Mouse (Mus musculus): ENCODE results near the gene Prr3.
"Not testable (repeated sequence)": the region's sequence is repeated elsewhere in the genome, so short reads cannot be mapped to it uniquely, and the experiment has no call there.

Gene Prr3

DNA sequence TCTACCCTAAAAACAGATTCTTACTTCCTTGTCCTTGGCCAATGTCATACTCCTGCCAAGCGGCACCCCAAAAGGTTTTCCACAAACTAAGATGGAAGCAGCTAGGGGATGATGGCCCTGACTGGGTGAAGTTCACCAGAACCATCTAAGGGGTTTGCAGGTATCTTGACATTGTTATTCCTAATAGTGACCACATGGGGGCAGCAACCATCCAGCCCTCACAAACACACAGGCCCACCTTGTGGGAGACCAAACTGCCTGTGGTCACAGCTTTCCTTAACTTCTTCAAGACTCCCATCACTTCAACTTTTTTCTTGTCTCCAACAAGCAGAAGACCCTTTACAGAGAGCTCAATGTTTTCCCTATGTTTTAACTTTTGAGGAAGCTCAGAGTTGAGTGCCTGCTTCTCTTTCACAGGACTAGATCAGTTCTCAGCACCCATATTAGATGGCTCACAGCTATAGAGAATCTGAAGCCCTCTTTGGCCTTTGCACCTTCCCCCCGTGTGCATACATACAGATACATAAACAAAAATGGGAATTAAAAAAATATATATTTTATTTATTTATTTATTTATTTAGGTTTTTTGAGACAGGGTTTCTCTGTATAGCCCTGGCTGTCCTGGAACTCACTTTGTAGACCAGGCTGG, 42.2 kb downstream of the Prr3 start:
- DNase-seq (ENCODE audit: low read depth, low spot score) = no peak

DNA sequence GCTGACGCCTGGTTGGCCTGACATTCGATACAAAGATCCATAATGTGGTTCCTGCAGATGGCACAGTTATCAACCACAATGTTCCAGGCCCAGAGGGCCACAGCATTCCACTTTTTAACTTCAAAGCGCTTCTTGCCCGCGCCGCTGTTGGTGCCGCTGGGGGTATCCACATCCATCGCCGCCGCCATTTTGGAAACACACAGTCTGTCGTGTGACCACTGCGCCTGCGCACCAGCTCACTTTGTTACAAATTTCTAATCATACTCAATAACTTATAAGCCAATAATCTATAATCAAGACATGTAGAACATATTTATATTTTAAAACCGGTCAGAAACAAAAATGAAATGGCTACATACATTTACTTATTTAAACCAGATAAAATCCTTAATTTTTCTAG, 44.3 kb downstream of the Prr3 start:
- not testable (repeated sequence) for DNase-seq (ENCODE audit: low read depth, low spot score)

DNA sequence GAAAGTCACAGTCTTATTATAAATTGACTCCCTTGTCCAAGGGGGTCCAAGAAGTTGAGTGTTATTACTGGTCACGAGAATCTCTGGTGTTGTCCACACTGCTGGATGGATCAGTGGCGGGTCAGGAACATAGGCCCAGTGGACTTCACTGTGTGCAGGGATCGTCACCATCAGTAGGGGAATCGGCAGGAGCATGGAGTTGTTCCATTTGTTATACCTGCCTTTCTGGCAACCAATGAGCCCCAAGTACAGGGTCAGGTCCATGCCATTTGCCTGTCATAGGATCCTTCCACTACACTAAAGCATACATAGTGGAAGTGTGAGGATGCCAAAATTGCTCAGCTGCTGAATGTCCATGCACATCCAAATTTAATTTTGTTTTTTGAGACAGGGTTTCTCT, 47.4 kb downstream of the Prr3 start:
- DNase-seq (ENCODE audit: low read depth, low spot score) = no peak

- DNase-seq (ENCODE audit: low read depth, low spot score) = no peak
Measured at GRCm38 (mm10) chr17:35930627-35931026, 49.4 kb downstream of the Prr3 start.

GRCm38 (mm10) chr17:35929534-35929933, 50.5 kb downstream of the Prr3 start:
- no peak for DNase-seq (ENCODE audit: low read depth, low spot score)

- DNase-seq (ENCODE audit: low read depth, low spot score) = no peak
Measured at GRCm38 (mm10) chr17:35927471-35927870, 52.6 kb downstream of the Prr3 start.

DNA sequence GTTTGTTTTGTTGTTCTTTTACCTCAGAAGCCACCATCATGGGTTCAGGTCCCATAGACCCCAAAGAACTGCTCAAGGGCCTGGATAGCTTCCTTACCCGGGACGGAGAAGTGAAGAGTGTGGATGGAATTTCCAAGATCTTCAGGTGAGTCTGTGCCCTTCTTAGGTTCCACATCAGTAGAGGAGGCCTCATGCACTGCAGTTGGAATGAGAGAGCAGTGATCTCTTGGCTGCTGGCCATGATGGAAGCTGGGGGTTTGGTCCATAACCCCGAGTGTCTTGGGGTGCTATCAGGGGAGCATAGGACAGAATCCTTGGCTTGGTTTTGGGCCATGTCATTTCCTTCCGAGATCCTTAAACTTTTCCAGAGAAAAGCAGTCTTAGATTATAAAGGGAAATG, 56.8 kb downstream of the Prr3 start:
- no peak for DNase-seq (ENCODE audit: low read depth, low spot score)

DNA sequence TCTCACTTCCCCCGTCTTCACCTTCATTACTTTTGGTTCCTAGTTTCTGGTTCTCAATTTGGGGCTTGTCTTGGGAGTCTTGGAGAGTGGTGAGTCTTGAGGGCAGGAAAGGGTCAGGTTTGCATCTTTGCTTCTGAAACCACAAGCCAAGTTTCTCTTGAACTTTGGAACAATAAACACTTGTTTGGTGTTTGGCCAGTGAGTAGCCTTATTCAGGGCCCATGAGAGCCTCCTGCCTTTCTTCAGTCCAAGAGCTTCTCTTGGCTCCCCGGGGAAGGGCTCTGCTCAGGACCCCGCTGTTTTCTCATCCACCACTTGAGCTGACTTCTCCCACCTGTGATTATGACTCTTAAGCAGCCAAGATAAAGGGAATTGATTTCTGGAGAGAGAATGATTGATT, 57.5 kb downstream of the Prr3 start:
- no peak for DNase-seq (ENCODE audit: low read depth, low spot score)

Measured in WW6 (cell line).